Mouse (Mus musculus) cerebellum, postnatal 25 days (tissue): Measurements from ENCODE around the gene Reck.
A peak's percentile ranks its signal among the peaks of the same experiment; 100 is the strongest.

Experiments used
- DNase-seq, 2 experiments: peaks; one replicate each; pipeline ENCODE4 v3.0.0; 2021; ENCODE audit warnings: mixed read lengths in 2 of 2

The Reck gene

GRCm38 (mm10) chr4:43918221-43918620 lies 42.9 kb downstream of the Reck start:
- DNase-seq = no peak

GRCm38 (mm10) chr4:43920602-43921001 lies 45.3 kb downstream of the Reck start:
- DNase-seq = no peak

- no peak for DNase-seq
These were observed 49.8 kb downstream of the Reck start for GRCm38 (mm10) chr4:43925125-43925524.

GRCm38 (mm10) chr4:43925779-43926178 lies 50.4 kb downstream of the Reck start:
- DNase-seq = peak; percentile 84 to 91

- DNase-seq = peak in 1 of 2 experiments; percentile 27
These were observed 52.5 kb downstream of the Reck start for GRCm38 (mm10) chr4:43927826-43928225.

GRCm38 (mm10) chr4:43931877-43932276 lies 56.5 kb downstream of the Reck start:
- no peak for DNase-seq

- no peak for DNase-seq
These were observed 60.9 kb downstream of the Reck start for GRCm38 (mm10) chr4:43936186-43936585.

- DNase-seq = no peak
These were observed 61.7 kb downstream of the Reck start for GRCm38 (mm10) chr4:43936749-43937674.

- DNase-seq = no peak
These were observed 66.0 kb downstream of the Reck start for GRCm38 (mm10) chr4:43941315-43941714.

GRCm38 (mm10) chr4:43942421-43942820 lies 67.1 kb downstream of the Reck start:
- no peak for DNase-seq

- no peak for DNase-seq
These were observed 72.2 kb downstream of the Reck start for GRCm38 (mm10) chr4:43947571-43947970.

- DNase-seq = peak; percentile 24 to 63
These were observed 82.0 kb downstream of the Reck start, which contains the start of gene Glipr2 for GRCm38 (mm10) chr4:43957292-43957845. Glipr2 (plus strand) TSS chr4:43957401.

- peak in 1 of 2 experiments; percentile 26 for DNase-seq
These were observed 82.6 kb downstream of the Reck start for GRCm38 (mm10) chr4:43957846-43958461.

GRCm38 (mm10) chr4:43959523-43960179 lies 84.3 kb downstream of the Reck start:
- DNase-seq = no peak

- no peak for DNase-seq
These were observed 84.9 kb downstream of the Reck start for GRCm38 (mm10) chr4:43960207-43960606.

GRCm38 (mm10) chr4:43964326-43964833 lies 89.0 kb downstream of the Reck start:
- DNase-seq = no peak

GRCm38 (mm10) chr4:43964951-43965684 lies 89.8 kb downstream of the Reck start:
- no peak for DNase-seq

- no peak for DNase-seq
These were observed 90.7 kb downstream of the Reck start for GRCm38 (mm10) chr4:43965856-43966535.

- DNase-seq = peak; percentile 57 to 75
These were observed 93.3 kb downstream of the Reck start for GRCm38 (mm10) chr4:43968650-43969049.

- no peak for DNase-seq
These were observed 94.0 kb downstream of the Reck start for GRCm38 (mm10) chr4:43969373-43969772.
